Mouse (Mus musculus): ENCODE results near the gene Ptger3. TPM values are rescaled to one million over a fixed set of nuclear protein-coding genes. Genes with fewer than 3 reads are reported as not detected.
A peak's percentile ranks its signal among the peaks of the same experiment; 100 is the strongest.

The Ptger3 gene
- total RNA-seq, 1 experiment from 2014 or later = 7.9 TPM

GRCm38 (mm10) chr3:157580299-157580698 is 13.6 kb downstream of the Ptger3 start:
- ATAC-seq (replicated peaks; ENCODE audit: insufficient number of reproducible peaks, low FRiP score, low TSS enrichment, poor library complexity, severe bottlenecking) = no peak

DNA sequence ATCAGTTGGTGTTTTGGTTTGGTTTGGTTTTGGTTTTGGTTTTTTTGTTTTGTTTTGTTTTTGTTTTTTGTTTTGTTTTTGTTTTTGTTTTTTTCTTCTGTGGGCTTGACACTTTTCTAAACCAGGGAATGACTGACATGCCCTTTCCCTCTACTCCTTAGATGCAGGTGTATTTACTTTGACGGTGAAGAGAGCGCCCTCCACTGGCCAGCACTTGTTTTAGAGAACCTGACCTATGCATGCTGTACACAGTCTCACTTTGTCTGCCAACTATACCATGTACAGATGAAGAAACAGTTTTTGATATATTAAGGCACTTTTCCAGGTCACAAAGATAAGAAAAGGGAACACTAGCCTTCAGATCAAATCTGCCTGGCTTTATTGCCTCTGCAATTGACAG is 15.1 kb downstream of the Ptger3 start:
- no peak for ATAC-seq (replicated peaks; ENCODE audit: insufficient number of reproducible peaks, low FRiP score, low TSS enrichment, poor library complexity, severe bottlenecking)

DNA sequence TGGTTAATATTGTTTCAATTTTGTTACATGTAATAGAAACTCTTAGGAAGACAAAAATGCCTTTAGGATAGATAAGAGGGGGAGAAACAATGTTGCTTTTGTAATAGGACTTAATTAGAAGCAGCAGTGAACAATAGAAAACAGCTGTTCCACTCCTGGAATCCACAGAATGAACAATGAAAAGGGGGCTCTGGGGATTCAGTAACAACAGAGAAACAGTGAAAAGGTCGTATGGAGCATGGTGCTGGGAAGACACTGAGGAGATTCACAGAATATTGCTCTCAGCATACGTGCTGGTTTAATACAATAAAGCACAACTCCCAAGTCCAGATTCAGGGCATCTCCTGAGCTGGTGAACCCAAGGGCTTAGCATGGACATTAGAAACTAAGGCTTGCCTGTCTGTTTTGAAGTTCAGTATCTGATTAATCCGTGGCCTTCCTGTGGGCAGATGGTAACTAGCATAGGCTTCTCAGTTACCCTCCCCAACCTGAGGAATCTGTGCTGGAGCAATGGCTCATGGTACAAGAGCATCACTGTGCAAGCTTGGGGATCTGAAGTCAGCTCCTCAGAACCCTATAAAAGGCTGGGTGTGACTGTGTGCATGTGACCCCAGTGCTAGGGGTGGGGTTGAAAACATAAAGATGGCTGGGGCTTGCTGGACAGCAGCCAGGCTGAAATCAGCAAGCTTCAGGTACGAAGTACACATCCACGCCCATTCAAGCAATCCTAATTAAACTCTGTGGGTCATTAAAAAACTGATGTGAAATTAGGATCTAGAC is 16.1 kb downstream of the Ptger3 start:
- no peak for ATAC-seq (replicated peaks; ENCODE audit: insufficient number of reproducible peaks, low FRiP score, low TSS enrichment, poor library complexity, severe bottlenecking)

DNA sequence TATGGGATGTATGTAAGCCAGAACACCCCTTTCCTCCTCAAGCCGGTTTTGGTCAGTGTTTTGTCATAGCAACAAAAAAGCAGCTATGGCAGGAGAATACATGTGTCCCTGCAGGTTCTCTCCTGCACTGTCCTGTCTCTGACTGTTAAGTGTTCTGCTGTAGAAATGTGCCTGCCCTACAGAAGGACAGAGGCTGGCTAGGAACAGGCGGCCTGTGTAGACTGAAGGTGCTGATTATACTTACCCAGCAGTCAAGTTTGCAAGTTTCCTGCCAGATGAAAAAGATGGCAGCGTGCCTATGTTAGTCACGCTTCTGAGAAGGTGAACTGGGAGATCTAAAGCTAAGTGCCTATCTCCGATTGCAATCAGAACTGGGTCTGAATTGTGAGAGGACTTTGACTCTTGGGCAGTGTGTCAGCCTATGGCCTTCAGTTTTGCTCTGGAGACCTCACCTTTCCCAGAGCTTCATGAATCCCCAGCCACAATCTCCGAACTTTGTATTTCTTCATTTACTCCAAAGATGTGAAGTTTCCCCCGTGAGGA is 31.2 kb downstream of the Ptger3 start:
- no peak for ATAC-seq (replicated peaks; ENCODE audit: insufficient number of reproducible peaks, low FRiP score, low TSS enrichment, poor library complexity, severe bottlenecking)

DNA sequence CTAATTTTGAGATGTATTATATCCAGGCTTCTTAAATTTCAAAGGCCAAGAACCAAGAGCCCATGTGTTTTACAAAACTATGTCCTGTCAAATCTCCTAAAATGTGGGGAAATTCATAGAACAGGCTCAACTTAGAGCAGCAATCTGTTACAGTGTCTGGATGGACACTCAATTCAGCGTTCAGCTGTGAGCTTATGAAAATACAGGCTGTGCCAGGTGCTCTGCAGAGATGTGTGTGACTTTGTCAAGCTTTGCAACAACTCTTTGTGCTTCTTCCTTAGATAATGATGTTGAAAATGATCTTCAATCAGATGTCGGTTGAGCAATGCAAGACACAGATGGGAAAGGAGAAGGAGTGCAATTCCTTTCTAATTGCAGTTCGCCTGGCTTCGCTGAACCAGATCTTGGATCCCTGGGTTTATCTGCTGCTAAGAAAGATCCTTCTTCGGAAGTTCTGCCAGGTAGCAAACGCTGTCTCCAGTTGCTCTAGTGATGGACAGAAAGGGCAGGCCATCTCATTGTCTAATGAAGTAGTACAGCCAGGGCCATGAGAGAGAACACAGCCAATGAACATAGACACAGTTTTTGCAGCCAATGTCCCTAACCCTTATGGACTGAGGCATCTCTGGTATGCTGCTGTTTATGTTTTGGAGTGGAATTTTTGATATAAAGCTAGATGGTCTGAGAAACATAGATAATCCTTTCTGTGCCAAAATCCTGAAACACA is 38.2 kb downstream of the Ptger3 start:
- no peak for ATAC-seq (replicated peaks; ENCODE audit: insufficient number of reproducible peaks, low FRiP score, low TSS enrichment, poor library complexity, severe bottlenecking)

DNA sequence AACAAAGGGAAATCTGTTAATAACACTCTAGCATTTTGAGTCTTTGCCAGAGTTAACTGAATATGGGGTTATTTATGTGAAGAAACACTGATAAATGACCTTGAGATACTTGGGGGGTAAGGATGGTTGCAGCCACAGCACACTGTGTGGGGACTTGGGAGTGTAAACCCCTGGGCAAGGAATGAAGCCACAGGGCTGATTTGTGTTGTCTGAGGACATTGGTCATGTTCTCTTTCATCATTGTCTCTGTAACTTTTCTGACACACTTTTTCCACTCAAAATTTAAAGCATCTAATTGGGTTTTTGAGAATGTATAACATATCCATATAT is 38.7 kb downstream of the Ptger3 start:
- ATAC-seq (replicated peaks; ENCODE audit: insufficient number of reproducible peaks, low FRiP score, low TSS enrichment, poor library complexity, severe bottlenecking) = no peak

- ATAC-seq (replicated peaks; ENCODE audit: insufficient number of reproducible peaks, low FRiP score, low TSS enrichment, poor library complexity, severe bottlenecking) = no peak
Measured at GRCm38 (mm10) chr3:157613542-157613941, 46.9 kb downstream of the Ptger3 start.

DNA sequence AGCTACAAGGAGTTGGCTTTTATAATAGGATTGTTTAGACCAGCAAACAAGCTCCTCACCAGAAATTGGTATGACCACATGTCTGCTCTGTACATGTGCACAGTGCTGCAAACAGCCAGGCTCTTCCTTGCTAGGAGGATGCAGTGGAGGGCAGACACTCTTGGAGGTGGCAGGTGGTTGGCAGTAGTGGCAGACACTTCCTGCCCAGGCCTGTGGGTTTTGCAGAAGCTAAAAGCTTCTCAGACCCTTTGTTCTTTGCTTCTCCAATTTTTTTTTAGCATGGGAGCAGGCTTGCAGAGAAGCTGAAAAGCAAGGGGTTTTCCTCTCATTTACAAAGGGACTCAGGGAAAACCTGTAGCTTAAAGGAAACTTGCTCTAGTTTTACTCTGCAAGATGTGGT is 50.3 kb downstream of the Ptger3 start:
- ATAC-seq (replicated peaks; ENCODE audit: insufficient number of reproducible peaks, low FRiP score, low TSS enrichment, poor library complexity, severe bottlenecking) = no peak

- ATAC-seq (replicated peaks; ENCODE audit: insufficient number of reproducible peaks, low FRiP score, low TSS enrichment, poor library complexity, severe bottlenecking) = peak; percentile 35; the same call in 1 of the 2 replicates
Measured at GRCm38 (mm10) chr3:157627407-157627806, 60.7 kb downstream of the Ptger3 start.

DNA sequence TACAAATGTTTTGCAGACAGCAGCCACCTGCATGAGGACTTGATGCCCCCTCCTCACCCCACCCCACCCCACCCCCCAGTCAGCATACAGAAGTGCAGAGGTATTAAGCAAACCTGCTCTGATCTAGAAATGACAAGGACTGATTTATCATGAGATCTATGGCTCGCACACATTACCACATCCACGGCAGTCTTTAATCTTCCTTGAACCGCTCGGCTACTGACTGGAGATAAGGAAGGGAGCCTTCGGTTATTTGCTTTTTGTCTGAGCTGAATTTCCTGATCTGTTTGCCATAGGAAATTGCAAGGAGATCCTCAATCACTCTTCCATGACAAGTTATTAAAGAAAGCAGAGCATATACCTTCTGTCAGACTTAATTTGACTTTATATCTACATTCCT is 64.0 kb downstream of the Ptger3 start:
- no peak for ATAC-seq (replicated peaks; ENCODE audit: insufficient number of reproducible peaks, low FRiP score, low TSS enrichment, poor library complexity, severe bottlenecking)

DNA sequence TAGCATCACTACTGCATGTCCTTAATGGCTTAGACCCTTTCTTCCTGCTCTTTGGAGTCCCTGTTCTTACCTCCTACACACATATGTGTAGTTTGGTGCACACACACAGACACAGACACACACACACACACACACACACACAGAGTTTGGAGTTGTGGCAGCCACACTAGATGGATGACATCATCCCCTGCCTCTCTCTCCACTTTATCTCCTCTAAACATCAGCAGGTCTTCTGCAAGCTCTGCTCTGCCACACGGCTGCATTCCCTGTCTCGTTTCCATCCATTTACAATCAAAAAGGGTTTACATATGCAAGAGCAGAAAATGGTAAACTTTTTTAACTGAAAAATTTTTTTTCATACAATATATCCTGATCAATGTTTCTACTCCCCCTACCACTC is 64.7 kb downstream of the Ptger3 start:
- ATAC-seq (replicated peaks; ENCODE audit: insufficient number of reproducible peaks, low FRiP score, low TSS enrichment, poor library complexity, severe bottlenecking) = no peak

DNA sequence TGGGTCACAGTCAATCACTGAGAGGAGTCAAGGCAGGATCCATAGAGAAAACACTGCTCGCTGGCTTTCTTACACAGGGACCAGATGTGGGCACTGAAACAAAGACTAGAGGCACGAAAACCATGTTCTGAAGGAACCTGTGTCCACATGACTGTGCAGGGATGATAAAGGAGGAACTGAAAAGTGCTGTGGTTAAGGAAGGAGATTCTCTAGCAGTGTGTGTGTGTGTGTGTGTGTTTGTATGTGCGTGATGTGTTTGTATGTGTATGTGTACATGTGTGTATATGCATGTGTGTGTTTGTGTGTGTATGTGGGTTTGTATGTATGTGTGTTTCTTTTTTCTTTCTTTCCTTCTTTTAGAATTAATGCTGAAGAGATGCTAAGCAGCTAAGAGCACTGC is 67.7 kb downstream of the Ptger3 start:
- ATAC-seq (replicated peaks; ENCODE audit: insufficient number of reproducible peaks, low FRiP score, low TSS enrichment, poor library complexity, severe bottlenecking) = peak; percentile 44; the same call in 1 of the 2 replicates

- no peak for ATAC-seq (replicated peaks; ENCODE audit: insufficient number of reproducible peaks, low FRiP score, low TSS enrichment, poor library complexity, severe bottlenecking)
Measured at GRCm38 (mm10) chr3:157635713-157636112, 69.0 kb downstream of the Ptger3 start.

- ATAC-seq (replicated peaks; ENCODE audit: insufficient number of reproducible peaks, low FRiP score, low TSS enrichment, poor library complexity, severe bottlenecking) = no peak
Measured at GRCm38 (mm10) chr3:157636887-157637286, 70.2 kb downstream of the Ptger3 start.

DNA sequence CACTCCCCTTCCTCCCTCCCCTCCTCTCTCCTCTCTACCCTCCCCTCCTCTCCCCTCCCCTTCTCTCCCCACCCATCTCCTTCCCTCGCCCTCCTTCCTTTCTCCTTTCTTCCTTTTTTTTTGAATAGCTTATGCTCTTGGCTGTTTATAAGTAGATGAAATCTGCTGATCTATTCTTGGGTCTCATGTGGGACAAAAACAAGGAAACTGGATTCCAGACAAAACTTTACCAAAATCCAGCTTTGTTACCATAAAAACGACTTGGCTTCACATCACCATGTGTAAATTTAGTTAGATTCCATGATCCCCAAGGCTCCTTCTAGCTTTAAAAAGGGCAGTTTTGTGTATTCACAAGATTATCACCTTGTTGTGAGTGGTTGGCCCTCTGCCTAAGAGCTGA is 70.6 kb downstream of the Ptger3 start:
- no peak for ATAC-seq (replicated peaks; ENCODE audit: insufficient number of reproducible peaks, low FRiP score, low TSS enrichment, poor library complexity, severe bottlenecking)

DNA sequence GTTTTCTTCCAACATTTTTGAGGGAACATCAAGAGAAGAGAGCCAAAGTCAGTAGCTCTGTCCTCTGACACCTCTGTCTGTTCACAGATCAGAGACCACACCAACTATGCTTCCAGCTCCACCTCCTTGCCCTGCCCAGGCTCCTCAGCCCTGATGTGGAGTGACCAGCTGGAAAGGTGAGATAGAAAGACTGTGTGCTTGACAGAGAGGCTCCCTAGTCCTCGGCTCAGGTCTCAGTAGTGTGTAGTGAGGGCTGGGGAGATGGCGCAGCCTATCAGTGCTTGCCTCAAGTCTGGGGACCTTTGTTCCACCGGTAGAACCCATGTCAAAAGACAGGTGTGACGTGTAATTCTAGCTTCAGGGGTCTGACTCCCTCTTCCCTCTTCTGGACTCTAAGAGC is 74.9 kb downstream of the Ptger3 start:
- no peak for ATAC-seq (replicated peaks; ENCODE audit: insufficient number of reproducible peaks, low FRiP score, low TSS enrichment, poor library complexity, severe bottlenecking)

- ATAC-seq (replicated peaks; ENCODE audit: insufficient number of reproducible peaks, low FRiP score, low TSS enrichment, poor library complexity, severe bottlenecking) = no peak
Measured at GRCm38 (mm10) chr3:157661622-157662021, 94.9 kb downstream of the Ptger3 start.

DNA sequence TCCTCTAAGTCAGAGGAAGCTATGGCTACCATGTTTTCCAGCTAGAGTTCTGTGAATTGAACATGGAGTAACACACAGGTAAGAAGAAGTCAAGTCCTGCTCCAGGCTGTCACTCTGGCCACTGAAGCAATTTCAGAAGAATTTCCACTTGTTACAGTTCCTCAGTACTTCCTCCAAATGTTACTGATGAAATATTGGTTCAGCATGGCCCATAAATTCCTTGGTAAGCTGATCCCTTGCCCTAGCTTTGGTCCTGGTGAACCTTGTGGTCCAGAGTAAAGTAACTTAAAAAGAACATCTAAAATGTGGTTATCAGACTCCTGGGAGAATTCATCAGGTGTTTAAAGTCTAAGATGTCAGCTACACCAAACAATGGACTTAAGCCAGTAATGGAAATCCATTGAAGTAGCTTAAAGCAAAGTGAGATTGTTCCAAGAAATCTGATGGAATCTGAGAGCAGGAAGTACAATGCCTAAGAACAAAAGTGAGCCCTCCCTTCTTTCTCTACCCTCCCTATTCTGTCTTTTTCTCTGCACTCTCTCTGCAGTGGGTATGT is 97.9 kb downstream of the Ptger3 start:
- ATAC-seq (replicated peaks; ENCODE audit: insufficient number of reproducible peaks, low FRiP score, low TSS enrichment, poor library complexity, severe bottlenecking) = no peak

DNA sequence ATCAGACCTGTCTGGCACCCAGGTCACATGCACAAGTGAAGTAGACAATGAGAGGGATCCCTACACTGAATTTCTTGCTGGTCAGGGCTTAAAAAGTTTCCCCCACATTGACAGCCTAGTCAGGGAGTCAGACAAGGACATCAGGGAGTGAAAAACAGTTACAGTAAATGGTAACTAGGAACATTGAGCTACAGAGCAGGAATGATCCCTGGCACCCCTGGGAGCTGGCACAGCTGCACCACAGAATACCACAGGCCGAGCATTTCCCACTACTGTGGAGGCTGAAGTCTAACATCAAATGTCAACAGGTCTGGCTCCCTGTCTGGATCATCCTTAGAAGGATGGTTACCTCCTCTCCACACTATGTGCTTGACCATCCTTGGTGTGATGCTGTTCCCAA is 98.8 kb downstream of the Ptger3 start:
- ATAC-seq (replicated peaks; ENCODE audit: insufficient number of reproducible peaks, low FRiP score, low TSS enrichment, poor library complexity, severe bottlenecking) = no peak

DNA sequence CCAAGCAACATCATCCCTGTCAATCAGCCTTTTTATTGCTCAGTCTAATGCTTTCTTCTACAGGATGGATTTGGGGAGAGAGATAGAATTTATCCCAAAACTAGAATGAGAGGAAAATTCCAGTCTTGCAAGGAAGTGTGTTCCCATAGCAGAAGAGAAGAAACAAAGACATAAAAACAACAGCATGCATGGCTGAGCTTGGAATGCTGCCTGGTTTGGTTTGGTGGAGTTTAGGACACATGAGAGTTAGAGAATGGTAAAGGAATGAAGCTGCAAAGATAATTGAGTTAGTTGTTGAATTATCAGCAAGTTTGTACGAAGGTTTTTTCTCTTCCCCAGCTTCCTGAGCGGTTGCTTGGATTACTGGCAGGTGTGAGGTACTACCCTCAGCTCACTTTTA is 99.5 kb downstream of the Ptger3 start:
- no peak for ATAC-seq (replicated peaks; ENCODE audit: insufficient number of reproducible peaks, low FRiP score, low TSS enrichment, poor library complexity, severe bottlenecking)
